Mouse (Mus musculus) thymus, postnatal 36 days (tissue): ENCODE results near the gene Mospd2.

Experiments
- DNase-seq, 2 experiments: peaks; one replicate each; pipeline ENCODE4 v3.0.0; 2022; ENCODE audit warnings: mixed read lengths in 2 of 2

Mospd2 gene

GRCm38 (mm10) chrX:164980193-164980775, at the start of gene Mospd2, which contains the start of gene Fancb:
Gene Mospd2, minus strand, starts transcription at chrX:164980375.
Gene Fancb, plus strand, starts transcription at chrX:164980592.
- DNase-seq, result peak; percentile 74 to 87

- no peak for DNase-seq
Measured at GRCm38 (mm10) chrX:165004779-165005324, 24.7 kb upstream of the Mospd2 start, which contains the start of gene Gm17604. Gene Gm17604, minus strand, starts transcription at chrX:165004829.

- DNase-seq, result no peak
Measured at GRCm38 (mm10) chrX:165003141-165003540, 23.0 kb upstream of the Mospd2 start.

- no peak for DNase-seq
Measured at GRCm38 (mm10) chrX:164978866-164979265, 1.3 kb downstream of the Mospd2 start.

- DNase-seq, result no peak
Measured at GRCm38 (mm10) chrX:164971206-164971605, 9.0 kb downstream of the Mospd2 start.

- no peak for DNase-seq
Measured at GRCm38 (mm10) chrX:164965750-164966448, 14.3 kb downstream of the Mospd2 start.

- DNase-seq, result no peak
Measured at GRCm38 (mm10) chrX:164952601-164953375, 27.4 kb downstream of the Mospd2 start.

GRCm38 (mm10) chrX:164951858-164952576, 28.2 kb downstream of the Mospd2 start:
- no peak for DNase-seq

GRCm38 (mm10) chrX:164941540-164941939, 38.6 kb downstream of the Mospd2 start:
- no peak for DNase-seq

GRCm38 (mm10) chrX:164912993-164913392, 67.2 kb downstream of the Mospd2 start:
- no peak for DNase-seq

- DNase-seq, result no peak
Measured at GRCm38 (mm10) chrX:164912186-164912585, 68.0 kb downstream of the Mospd2 start.

- DNase-seq, result no peak
Measured at GRCm38 (mm10) chrX:164901847-164902246, 78.3 kb downstream of the Mospd2 start.

GRCm38 (mm10) chrX:164899805-164900204, 80.4 kb downstream of the Mospd2 start:
- no peak for DNase-seq

GRCm38 (mm10) chrX:164886260-164886659, 93.9 kb downstream of the Mospd2 start:
- DNase-seq, result no peak
